Mouse (Mus musculus): ENCODE results near the gene Nckap5.

The Nckap5 gene

DNA sequence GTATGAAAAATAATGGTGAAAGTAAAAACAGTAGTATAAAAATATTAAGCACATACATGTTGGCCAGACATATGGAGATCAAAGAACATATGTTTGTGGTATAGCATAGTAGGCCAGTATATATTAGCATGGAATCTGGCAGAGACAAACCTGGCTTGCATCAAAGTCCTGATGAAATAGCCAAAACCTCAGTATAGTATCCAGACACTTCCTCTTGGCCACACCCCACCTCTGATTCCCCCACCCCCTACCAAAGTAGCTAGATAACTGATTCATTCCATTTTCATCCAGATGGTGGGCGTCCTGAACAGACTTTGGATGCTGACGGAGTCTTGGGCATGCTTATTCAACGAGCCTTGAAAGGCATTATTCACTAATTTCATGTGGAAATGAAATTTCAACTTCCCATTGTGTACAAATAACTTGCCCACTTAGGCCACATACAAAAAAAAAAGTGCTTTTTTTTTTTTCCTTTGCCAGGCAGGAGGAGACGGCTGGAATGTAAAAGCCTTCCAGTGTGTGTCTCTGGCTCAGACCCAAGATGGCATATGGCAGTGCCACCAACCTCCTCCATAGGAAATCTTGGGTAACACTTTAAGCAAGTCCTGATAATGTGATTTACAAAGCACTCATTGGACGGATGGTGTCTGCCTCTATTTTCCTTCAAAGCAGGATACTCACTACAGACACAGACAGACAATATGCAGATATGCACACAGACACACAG, 360.6 kb downstream of the Nckap5 start:
- DNase-seq: peak; percentile 85 to 88

DNA sequence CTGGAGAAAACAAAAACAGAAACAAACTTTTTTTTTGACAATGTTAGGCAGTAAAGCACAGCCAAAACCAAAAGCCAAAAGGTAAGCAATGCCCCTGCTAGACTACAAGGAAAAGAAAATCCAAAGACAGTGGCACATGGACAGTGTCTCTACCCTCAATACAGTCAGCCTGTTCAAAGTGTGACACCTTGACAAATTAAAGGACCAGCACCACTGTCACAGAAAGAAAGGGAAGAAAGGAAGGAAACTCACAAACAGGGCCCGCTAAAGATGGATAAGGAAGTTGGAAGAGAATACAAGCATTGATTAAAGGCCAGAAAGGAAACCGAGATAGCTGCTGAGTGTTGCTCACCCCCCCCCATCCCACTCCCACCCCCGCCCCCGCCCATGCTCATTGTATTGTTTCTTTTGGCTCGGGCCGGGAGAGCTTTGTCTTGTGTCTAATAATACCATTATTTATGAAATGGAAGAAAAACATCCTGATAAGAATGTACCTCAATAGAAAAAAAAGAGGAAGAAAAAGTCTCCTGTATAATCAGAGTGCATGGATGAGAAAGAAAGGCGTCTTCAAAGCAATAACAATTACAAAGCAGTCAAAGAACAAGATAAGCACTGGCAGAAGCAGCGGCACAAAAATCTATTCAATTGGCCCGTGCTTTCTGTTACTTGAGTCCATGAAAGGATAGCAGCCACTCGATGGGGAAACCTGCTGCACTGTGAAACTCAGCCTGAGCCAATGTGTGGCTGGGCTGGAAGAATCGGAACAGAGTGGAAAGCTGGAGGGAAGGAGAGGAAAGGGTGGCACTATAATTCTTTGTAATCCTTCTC, 368.9 kb downstream of the Nckap5 start:
- no peak for DNase-seq

GRCm38 (mm10) chr1:126457739-126458138, 372.9 kb downstream of the Nckap5 start:
- no peak for DNase-seq

GRCm38 (mm10) chr1:126454504-126455173, 376.0 kb downstream of the Nckap5 start:
- peak; percentile 77 to 92 for DNase-seq

DNA sequence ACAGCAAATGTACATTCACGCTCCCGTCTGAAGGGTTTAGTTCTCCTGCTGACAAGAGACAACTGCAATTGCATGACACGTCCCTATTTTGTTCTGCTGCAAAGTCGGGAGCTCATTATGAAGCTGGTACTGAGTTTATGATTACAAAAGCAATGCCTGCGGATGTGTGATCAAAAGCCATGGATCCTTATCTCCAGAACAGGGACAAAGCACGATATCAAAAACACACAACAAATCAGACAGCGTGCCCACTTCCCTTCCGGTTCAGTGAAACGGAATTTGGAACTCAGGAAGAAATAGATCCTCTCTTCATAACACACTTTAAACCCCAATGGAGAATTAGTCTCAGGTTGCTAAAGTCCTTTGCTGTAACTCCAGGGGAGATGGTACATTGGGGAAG, 379.1 kb downstream of the Nckap5 start:
- DNase-seq: no peak

- no peak for DNase-seq
Observed at GRCm38 (mm10) chr1:126449424-126449823, 381.2 kb downstream of the Nckap5 start.

GRCm38 (mm10) chr1:126443890-126444289, 386.7 kb downstream of the Nckap5 start:
- no peak for DNase-seq

- no peak for DNase-seq
Observed at GRCm38 (mm10) chr1:126442723-126443122, 387.9 kb downstream of the Nckap5 start.

- DNase-seq: no peak
Observed at GRCm38 (mm10) chr1:126438000-126438572, 392.5 kb downstream of the Nckap5 start.

DNA sequence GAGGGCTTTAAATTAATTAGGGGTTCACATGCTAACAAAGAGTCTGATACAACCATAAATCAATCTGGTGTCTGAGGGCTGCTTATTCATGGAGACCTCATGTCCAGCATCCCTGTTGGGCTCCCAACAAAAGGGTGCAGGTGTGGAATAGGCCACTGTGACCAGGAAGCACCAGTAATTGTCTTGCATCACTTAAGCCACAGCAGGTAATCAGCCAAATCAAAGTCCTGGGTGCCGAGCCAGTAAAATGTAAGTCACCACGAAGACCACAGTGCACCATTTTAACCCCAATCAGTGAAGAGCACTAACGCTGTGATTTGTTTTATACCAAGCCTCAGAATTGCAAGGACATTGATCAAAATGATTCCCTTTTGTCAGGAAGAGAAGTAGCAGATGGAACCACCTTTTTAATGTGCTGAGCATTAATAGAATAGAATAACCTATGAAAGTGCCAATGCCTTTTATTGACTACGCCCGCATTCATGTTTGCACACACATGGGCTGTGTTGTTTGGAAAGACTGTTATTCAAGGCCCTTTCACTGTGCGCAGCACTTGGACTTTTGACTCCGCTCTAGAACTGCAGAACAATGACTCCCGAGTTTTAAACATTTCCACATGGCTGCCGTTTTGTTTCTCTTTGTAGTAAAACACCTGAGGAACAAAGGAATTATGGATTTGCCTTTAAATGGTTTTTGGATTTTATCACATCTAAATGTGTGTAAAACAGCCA, 393.5 kb downstream of the Nckap5 start:
- DNase-seq: no peak

GRCm38 (mm10) chr1:126432285-126432684, 398.3 kb downstream of the Nckap5 start:
- DNase-seq: peak in 1 of 2 experiments; percentile 29

DNA sequence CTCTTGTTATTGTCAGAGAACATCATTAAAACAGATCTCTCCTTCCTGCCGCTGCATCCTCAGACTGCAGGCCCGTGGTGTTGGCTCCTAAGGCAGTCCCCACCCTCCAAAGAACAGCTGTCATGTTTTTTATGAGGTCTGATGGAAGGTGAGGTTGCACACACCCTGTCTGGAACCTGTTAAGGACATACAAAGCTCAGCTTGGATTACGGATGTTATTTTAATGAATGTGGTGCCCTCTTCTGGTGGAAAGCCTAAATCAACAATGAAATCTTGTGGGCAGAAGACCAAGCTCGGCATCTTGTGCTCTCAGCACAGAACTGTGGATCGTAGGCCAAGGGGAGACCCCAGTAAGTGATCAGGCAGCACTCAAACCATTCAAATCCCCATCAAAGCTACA, 399.0 kb downstream of the Nckap5 start:
- peak; percentile 85 to 93 for DNase-seq

DNA sequence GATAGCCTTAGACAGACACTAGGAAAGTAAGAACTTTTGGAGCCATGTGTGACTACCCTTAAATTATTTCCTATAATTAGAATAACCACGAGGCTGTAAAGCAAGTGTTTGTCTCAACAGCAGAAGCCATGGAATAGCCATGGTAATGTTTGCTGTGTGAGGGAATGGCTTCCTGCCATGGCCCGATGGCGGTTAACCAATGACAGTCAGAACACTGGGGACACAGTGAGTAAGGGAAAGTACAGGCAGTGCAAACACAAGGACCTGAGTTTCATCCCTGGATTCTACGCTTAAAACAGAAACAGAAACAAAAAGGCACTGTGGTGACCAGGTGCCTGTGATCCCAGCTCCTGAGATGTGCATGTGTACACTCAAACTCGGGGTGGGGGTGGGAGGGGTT, 419.2 kb downstream of the Nckap5 start:
- peak; percentile 24 to 40 for DNase-seq

- peak; percentile 68 to 72 for DNase-seq
Observed at GRCm38 (mm10) chr1:126407886-126408285, 422.7 kb downstream of the Nckap5 start.

GRCm38 (mm10) chr1:126405543-126405942, 425.1 kb downstream of the Nckap5 start:
- no peak for DNase-seq

- DNase-seq: no peak
Observed at GRCm38 (mm10) chr1:126403970-126404369, 426.6 kb downstream of the Nckap5 start.

DNA sequence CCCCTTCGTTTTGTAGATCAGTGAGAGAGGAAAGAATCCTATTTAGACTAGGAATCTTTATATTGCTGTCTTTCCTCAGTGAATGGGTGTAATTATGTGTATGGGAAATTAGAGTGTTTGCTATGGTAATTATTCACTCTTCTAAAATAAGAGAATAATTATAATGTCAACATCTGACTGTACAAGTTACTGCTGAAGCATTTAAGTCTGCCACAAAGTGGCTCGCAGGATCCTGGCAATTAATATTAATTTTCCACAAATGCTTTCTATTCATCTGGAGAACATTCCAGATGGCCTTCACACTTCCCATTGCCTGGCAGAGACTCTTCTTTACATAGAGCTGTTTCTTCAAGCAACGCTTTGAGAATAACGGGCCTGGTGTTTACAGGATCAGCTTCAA, 439.4 kb downstream of the Nckap5 start:
- DNase-seq: no peak

- no peak for DNase-seq
Observed at GRCm38 (mm10) chr1:126377339-126377980, 453.1 kb downstream of the Nckap5 start.

DNA sequence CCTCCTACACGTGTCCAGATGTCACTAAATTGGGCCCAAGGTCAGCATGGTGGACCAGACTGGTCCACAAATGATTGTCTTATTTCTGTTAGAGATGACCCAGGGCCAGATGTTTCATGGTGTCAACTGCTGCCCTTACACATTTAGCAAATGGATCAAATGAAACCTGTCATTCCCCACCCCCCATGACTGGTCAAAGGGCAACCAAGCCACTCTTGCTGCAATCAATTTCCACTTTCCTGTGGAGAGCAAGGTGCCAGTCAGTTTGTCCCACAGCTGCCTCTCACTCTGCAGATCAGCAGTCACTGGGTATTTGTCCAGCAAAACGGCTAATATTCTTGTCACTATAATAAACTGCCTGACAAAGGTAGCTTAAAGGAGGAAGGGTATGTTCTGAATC, 463.9 kb downstream of the Nckap5 start:
- no peak for DNase-seq

GRCm38 (mm10) chr1:126364556-126364955, 466.0 kb downstream of the Nckap5 start:
- DNase-seq: no peak

- no peak for DNase-seq
Observed at GRCm38 (mm10) chr1:126360531-126361220, 469.9 kb downstream of the Nckap5 start.
